ENCODE assay signal across 8 mouse cellular contexts in genomic region chr8:45068759-45069386, GRCm38 (mm10). TPM values are rescaled to one million over a fixed set of nuclear protein-coding genes. Genes with fewer than 3 reads are reported as not detected.
DNase-seq lines count a peak whose midpoint lies in the region; ATAC-seq and TF ChIP-seq lines count a peak whose summit lies in the region.

Gene Mtnr1a (plus strand): TSS chr8:45069137.

- TF ChIP-seq POLR2A in bone marrow macrophage, adult 2 months (IDR thresholded peaks at IDR 0.05; ENCODE audit: borderline replicate concordance, low read depth, low read length) = no peak

- no peaks in the 10 kb centered on the region for H3K36me3 ChIP-seq in embryonic facial prominence, embryonic 11.5 days (replicated peaks; ENCODE audit: control insufficient read depth, insufficient read depth, low read depth, low read length)

- ATAC-seq in embryonic facial prominence, embryonic 11.5 days (replicated peaks; ENCODE audit: insufficient number of reproducible peaks, low FRiP score, low TSS enrichment, low read depth) = peak; percentile 77
- 0 out of 2 replicates have a peak, but pooled peaks have one; percentile 63 for ATAC-seq in megakaryocyte-erythroid progenitor cell, adult 5-6 weeks (replicated peaks; ENCODE audit: low FRiP score, low TSS enrichment, poor library complexity, severe bottlenecking)
- no peak for ATAC-seq in erythroid progenitor cell, adult 5-6 weeks (replicated peaks; ENCODE audit: low FRiP score, poor library complexity, severe bottlenecking)

- TF ChIP-seq CTCF in bone marrow macrophage, adult 2 months (IDR thresholded peaks at IDR 0.05; ENCODE audit: low read depth, low read length) = peak; percentile 70

- H3K9ac ChIP-seq in embryonic facial prominence, embryonic 11.5 days (replicated peaks; ENCODE audit: low read length) = no peak within 1 kb of the TSS

- no peaks in the 10 kb centered on the region for H3K27me3 ChIP-seq in embryonic facial prominence, embryonic 11.5 days (ENCODE audit: control insufficient read depth, insufficient read depth, low read length)

- peak; percentile 89 for DNase-seq in embryonic facial prominence, embryonic 11.5 days (ENCODE audit: low spot score)
- DNase-seq in heart, adult 18-20 months = peak; percentile 68 to 93
- peak; percentile 72 for DNase-seq in kidney, adult 11 months
- DNase-seq in left cerebral cortex, postnatal 25 days (ENCODE audit: low spot score in 2 of 2) = peak; percentile 86 to 89
- peak; percentile 98 for DNase-seq in right cerebral cortex, postnatal 4 days

- no peak within 1 kb of the TSS for H3K4me3 ChIP-seq in bone marrow macrophage, adult 2 months (ENCODE audit: insufficient read depth, low read length)
- 0 out of 2 replicates have a peak within 1 kb of the TSS, but pooled peaks have one; percentile 11 for H3K4me3 ChIP-seq in embryonic facial prominence, embryonic 11.5 days (ENCODE audit: low read depth, low read length)

- 10% methylated on average over 29 of the region's 29 CpGs for WGBS in embryonic facial prominence, embryonic 11.5 days

- no peaks in the 10 kb centered on the region for H3K9me3 ChIP-seq in embryonic facial prominence, embryonic 11.5 days (replicated peaks; ENCODE audit: control insufficient read depth, low read length)

- no peak within 1 kb of the TSS for H3K27ac ChIP-seq in bone marrow macrophage, adult 2 months (ENCODE audit: insufficient read depth, low read depth, low read length)
- no peak within 1 kb of the TSS for H3K27ac ChIP-seq in embryonic facial prominence, embryonic 11.5 days (replicated peaks; ENCODE audit: low read depth, low read length)

- no peaks in the 10 kb centered on the region for H3K4me1 ChIP-seq in bone marrow macrophage, adult 2 months (ENCODE audit: control insufficient read depth, insufficient read depth, low read length)
- no peaks in the 10 kb centered on the region for H3K4me1 ChIP-seq in embryonic facial prominence, embryonic 11.5 days (ENCODE audit: control insufficient read depth, insufficient read depth, low read length)

- peak within 1 kb of the TSS; percentile 52 for H3K4me2 ChIP-seq in embryonic facial prominence, embryonic 11.5 days (ENCODE audit: low read depth, low read length)

- intact Hi-C loops in left cerebral cortex, postnatal 25 days (cut with DNase I) = loop anchor here (1.0 kb wide), 1 partner anchor 167 kb away; no protein-coding TSS in a partner anchor

RNA-seq across cellular contexts. Expression of gene Mtnr1a, which starts in this region (rescaled TPM):
- not detected in 2 replicates for polyA plus RNA-seq in bone marrow macrophage, adult 2 months (2012; ENCODE audit: insufficient read depth, insufficient read length, missing spikeins)
- 0.35 TPM in 1 of 2 replicates, not detected in the other for polyA plus RNA-seq in embryonic facial prominence, embryonic 11.5 days (2014; fragmentation: Nextera tagmentation; extraction: Ambion mirVana)
- total RNA-seq in heart, adult 18-20 months (2021) = not detected
- not detected for total RNA-seq in left cerebral cortex, postnatal 25 days (2021)
- total RNA-seq in megakaryocyte-erythroid progenitor cell, adult 5-6 weeks (2014; fragmentation: Nextera tagmentation) = not detected in 2 replicates
- not detected in 2 replicates for total RNA-seq in megakaryocyte-erythroid progenitor cell, adult 5-6 weeks (2017)
- not detected in 2 replicates for total RNA-seq in erythroid progenitor cell, adult 5-6 weeks (2015; ENCODE audit: low replicate concordance)
- not detected in 2 replicates for total RNA-seq in erythroid progenitor cell, adult 5-6 weeks (2017; ENCODE audit: low replicate concordance)

Comparison
In these comparisons a context has a peak if more than half of its experiments do, and no peak if none do; other contexts are left out.
1. Peak in DNase-seq, ATAC-seq, H3K4me3 ChIP-seq and H3K4me2 ChIP-seq in embryonic facial prominence, embryonic 11.5 days; RNA of the gene not detected or under 1 TPM.
2. Peak in DNase-seq in heart, adult 18-20 months; RNA of the gene not detected or under 1 TPM.
3. Peak in DNase-seq in left cerebral cortex, postnatal 25 days; RNA of the gene not detected or under 1 TPM.
4. Peak in ATAC-seq in megakaryocyte-erythroid progenitor cell, adult 5-6 weeks; RNA of the gene not detected or under 1 TPM.